Mouse (Mus musculus) embryonic fibroblast, embryonic 13.5 days (primary cell): ENCODE results near the gene Borcs6.

ENCODE experiments used
- CTCF ChIP-seq: IDR thresholded peaks from 2 replicates; pipeline ENCODE4 v1.5.1; 2011; ENCODE audit warnings: mild to moderate bottlenecking, control low read depth, low read length, moderate library complexity, borderline replicate concordance; ENCODE audit not compliant: insufficient read depth
- POLR2A ChIP-seq: IDR thresholded peaks from 2 replicates; pipeline ENCODE4 v1.6.1; 2011; ENCODE audit warnings: low read depth, mild to moderate bottlenecking, control low read depth, low read length, moderate library complexity

- TF ChIP-seq POLR2A (peak; percentile 51), CTCF (no peak)
These were observed 37.7 kb downstream of the Borcs6 start for GRCm38 (mm10) chr11:69096987-69097900.
